Mouse (Mus musculus): ENCODE data around the gene Tfap4.

Gene Tfap4

DNA sequence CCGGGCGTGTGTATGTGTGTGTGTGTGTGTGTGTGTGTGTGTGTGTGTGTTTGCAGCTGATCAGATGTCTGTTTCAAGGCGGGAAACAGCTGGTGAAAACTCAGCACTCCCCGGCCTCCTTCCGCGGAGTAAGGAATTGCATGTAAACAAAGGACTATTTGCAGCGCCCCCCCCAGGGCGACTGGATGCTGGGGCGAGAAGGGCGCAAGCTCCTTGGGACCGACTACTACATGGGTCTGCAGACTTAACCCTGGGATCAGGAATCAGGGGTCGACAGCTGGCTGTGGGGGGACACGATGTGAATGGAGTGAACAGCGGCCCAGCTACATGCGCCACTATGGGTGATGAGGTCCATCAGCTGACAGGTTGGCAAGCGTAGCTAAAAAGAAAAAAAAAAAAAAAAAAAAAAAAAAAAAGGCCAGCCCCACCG is at the start of gene Tfap4:
TSS of gene Tfap4 (minus strand) at position 140 of the 430 bp plus-strand sequence.
- in situ Hi-C loops (cut with MboI; ENCODE audit: unreplicated experiment in 2 of 2) = no loop called here

DNA sequence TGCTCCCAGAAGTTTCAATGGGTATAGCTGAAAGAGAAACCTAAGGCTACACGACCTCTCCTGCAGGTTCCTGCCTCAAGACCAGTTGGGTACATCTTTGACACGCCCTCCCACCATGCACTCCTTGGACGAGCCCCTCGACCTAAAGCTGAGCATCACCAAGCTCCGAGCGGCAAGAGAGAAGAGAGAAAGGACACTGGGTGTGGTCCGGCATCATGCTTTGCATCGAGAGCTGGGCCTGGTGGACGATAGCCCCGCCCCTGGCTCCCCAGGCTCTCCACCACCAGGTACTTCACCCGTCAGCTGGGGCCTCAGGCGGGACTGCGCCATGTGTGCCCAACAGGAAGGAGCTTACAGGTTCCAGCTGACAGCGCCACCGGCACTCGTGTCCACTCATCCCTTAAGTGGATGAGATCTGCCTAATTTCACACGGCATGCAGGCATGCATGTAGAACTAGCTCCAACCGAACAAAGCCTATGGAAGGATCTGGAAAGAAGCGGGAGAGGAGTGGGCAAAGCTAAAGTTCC is 48.9 kb upstream of the Tfap4 start:
- in situ Hi-C loops (cut with MboI; ENCODE audit: unreplicated experiment in 2 of 2) = loop anchor here (5.0 kb wide), 3 partner anchors 36 to 296 kb away; no protein-coding TSS in a partner anchor

DNA sequence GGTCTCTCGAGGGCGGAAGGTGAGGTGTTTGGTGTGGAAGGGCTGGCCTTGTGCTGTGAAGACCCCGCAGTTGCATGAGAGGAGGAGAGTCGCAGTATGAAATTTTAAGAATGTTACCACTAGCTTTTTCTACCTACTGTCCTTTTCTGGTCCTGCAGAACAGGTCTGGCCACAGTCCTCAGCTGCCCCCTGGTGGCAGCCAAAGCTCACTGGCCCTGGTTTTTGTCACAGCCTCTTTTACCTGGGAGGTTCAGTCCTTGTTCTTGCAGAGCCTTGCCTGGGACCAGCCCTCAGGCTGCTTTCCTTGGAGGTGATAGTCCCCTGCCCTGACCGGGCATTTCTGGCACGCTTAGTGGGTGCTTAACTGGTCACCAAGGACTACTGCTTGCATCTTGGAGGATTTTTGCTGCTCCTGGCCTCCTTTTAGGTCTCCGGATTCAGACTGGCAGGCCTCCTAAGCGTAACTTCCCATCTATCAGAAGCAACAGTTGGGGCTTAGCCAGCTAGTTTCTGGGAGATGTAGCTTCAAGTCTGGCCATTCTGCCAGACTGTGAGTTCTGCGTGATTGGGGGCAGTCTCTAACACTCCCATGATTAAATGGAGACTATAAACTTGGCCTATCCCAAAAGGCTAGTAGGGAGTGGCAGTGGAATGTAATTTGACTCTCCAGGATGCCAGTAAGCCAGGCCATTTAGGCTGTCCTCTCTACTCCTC is 48.3 kb upstream of the Tfap4 start:
- in situ Hi-C loops (cut with MboI; ENCODE audit: unreplicated experiment in 2 of 2) = loop anchor here (5.0 kb wide), 3 partner anchors 36 to 296 kb away; no protein-coding TSS in a partner anchor

DNA sequence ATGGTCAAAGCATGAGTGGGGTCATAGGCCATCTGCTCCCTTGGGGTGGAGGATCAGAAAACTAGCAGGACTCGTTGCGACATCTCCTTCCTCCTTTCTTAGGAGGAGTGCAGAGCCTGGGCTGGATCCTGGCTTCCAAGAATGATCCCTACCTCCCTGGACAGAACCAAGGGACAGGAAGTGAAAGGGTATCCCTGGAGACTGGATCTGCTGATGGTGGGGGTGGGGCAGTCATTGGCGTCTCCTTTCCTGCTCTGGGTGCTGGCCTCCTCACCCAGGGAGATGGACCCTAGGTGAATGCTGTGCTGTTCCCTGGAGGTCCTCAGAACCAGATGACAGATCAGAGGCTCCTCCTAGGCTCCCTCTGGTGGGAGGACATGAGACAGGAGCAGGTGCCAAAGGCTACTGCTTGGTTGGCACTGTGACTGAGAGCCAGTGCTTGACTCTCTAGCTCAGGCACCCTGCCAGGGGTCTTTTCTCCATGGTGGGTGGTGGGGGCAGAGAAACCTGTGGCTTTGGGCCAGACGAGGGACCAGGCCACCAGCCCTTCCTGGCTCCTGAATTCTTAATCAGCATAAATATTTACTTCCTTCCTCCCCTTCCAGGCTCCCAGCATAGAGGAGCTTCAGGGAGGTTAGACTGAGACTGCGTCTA is 46.9 kb upstream of the Tfap4 start:
- in situ Hi-C loops (cut with MboI; ENCODE audit: unreplicated experiment in 2 of 2) = loop anchor here (5.0 kb wide), 3 partner anchors 34 to 294 kb away; no protein-coding TSS in a partner anchor

DNA sequence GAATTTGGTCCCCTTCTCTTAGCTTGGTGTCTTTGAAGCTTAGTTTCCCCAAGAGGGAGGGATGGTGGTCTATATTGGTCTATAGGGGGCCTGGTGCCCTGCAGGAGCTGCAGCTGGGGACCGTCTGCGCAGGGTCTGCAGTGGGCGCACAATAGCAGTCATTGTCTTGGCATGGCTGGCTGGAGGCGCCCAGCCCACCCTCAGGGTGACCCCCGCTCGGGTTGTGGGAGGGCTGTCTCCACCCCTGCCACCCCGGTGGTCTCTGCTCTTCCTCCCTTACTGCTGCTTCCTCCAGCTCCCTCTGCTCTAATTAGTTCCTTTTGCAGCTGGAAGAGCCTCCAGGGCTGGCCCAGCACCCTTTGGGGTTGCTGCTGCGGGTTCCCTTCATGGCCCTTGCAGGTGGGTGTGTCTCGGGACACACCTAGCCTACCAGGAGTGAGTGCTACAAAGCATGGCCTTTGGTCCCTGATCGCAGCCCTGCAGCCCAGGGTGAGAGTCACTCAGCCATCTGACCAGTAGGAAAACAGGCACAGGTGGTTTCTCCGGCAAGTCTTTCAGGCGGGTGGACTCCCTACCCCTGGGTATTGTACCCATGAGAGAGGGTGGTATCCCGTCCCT is 46.0 kb upstream of the Tfap4 start:
- in situ Hi-C loops (cut with MboI; ENCODE audit: unreplicated experiment in 2 of 2) = loop anchor here (5.0 kb wide), 3 partner anchors 33 to 293 kb away; no protein-coding TSS in a partner anchor

DNA sequence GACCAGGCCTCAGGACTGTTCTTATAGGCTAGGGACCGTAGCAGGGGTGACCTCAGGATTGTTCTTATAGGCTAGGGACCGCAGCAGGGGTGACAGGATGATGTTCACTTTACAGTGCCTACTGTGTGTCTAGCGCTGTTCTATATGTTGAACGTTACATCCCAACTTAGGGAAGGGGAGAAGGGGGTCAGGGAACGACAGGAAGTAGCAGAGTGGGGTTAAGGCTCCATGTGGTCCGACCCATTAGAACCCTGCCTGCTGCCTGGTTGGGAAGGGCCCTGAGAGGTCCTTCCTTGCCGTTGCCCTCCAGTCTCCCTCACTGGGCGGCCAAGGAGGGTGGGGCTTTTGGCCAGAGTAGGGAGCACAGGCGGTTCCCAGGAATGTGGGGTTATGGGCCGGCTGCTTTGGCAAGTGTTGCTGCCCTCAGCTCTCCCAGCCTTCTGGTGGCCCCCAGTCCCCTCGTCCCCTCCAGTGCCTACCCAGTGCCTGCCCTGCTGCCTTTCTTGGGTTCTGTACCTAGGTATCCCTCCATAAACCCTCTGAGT is 44.7 kb upstream of the Tfap4 start:
- in situ Hi-C loops (cut with MboI; ENCODE audit: unreplicated experiment in 2 of 2) = no loop called here

DNA sequence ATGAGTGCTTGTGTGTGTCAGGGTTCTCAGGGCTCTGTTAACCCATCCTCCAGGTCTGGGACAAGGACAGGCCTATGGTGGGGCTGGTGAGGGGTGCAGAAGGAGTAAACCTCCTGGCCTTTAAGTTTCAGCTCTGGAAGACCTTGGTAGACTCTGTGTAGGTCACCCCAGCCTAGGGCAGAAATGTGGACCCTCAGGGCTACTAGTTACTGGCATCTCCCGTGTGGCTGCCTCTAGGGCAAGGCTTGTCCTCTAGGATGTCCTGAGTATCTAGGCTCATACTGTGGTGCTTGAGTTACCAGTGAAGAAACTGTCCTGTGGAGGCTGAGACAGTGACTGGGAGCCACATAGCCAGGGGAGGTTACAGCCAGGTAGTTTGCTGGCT is 43.8 kb upstream of the Tfap4 start:
- in situ Hi-C loops (cut with MboI; ENCODE audit: unreplicated experiment in 2 of 2) = no loop called here

DNA sequence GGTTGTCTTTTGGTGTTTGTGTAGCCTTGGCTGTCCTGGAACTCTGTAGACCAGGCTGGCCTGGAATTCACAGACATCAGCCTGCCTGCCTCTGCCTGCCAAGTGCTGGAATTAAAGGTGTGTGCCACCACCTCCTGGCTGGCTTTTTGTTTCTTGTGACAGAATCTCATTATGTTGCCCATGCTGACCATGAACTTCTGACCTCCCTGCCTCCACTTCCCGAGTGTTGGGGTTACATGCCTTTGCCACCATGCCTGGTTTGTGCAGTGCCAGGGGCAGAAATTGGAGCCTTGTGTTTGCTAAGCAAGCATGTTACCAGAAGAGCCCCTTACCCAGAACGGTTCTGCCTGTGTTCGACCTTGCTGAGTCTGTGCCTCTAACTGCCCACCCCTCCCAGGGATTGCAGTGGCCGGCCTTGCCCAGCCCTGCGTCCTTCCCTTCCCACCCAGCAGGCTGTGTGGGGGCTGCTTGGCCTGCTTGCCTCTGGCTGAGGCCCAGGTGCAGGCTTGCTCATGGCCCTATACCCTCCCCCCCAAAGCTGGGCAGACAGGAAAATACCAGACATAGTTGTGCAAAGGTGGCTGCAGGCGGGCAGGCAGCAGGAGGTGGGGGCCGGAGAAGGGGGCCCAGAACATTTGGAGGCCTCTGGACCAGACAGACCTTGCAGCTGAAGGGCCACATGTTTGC is 43.3 kb upstream of the Tfap4 start:
- in situ Hi-C loops (cut with MboI; ENCODE audit: unreplicated experiment in 2 of 2) = no loop called here

DNA sequence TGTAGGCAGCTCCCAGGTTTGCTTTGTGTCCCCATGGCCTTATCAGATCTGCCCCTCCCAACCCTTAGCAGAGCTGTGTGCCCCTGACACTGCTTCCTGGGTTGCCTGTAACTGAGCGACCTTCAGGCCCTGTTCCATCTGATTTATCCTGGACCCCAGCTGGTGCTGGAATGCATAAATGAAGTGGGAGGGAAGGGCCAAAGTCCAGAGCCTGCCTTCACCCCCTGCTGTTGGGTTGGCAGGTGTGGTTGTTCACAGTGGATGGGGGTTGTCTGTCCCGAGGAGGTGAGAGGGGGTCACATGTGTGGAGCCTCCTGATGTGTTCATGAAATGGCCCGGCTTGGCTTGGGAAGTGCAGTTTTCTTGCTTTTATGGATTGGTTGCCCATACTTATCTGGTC is 42.5 kb upstream of the Tfap4 start:
- in situ Hi-C loops (cut with MboI; ENCODE audit: unreplicated experiment in 2 of 2) = no loop called here

DNA sequence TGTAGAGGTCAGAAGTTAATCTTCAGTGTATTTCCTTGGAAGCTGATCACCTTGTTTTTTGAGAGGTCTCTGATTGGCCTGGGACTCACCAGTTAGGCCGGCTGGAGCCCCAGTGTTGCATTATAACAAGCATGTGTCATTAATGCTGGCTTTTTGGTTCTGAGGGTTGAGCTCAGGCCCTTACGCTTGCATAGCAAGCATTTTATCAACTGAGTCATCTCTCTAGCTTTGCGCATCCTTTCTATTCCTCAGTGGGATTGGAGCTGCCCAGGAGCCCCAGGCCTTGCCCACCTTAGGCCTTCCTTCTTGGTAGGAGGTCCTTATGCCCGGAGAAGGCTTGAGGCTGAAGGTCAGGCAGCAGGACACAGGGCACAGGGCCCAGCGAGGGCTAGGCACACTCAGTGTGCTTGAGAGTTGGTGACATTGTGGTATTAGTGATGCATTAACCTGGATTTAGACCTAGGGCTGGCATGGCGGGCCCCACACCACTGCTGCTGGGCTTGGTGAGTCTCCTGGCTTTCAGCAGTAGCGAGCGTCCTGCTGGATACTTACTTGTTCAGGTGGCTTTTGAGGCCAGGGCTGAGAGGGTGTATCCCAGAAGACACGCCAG is 41.2 kb upstream of the Tfap4 start:
- in situ Hi-C loops (cut with MboI; ENCODE audit: unreplicated experiment in 2 of 2) = no loop called here

DNA sequence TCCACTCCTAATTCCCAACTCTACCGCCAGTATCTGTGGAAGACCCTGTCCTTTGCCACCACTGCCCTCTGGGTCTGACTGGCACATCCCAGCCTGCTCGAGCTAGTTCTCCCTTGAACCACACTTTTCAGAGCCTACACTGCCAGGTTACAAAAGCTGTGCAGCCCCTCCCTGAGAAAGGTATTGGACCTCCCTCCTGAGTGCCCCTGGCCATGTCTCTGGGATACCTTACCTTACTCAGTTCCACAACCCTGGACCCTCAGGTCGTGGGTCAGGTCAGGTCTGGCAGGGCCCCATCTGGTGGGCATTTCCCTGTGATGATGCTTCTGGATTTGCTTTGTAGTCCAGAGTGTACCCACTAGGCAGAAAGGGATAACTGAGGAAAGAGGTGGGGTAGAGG is 40.0 kb upstream of the Tfap4 start:
- in situ Hi-C loops (cut with MboI; ENCODE audit: unreplicated experiment in 2 of 2) = no loop called here

DNA sequence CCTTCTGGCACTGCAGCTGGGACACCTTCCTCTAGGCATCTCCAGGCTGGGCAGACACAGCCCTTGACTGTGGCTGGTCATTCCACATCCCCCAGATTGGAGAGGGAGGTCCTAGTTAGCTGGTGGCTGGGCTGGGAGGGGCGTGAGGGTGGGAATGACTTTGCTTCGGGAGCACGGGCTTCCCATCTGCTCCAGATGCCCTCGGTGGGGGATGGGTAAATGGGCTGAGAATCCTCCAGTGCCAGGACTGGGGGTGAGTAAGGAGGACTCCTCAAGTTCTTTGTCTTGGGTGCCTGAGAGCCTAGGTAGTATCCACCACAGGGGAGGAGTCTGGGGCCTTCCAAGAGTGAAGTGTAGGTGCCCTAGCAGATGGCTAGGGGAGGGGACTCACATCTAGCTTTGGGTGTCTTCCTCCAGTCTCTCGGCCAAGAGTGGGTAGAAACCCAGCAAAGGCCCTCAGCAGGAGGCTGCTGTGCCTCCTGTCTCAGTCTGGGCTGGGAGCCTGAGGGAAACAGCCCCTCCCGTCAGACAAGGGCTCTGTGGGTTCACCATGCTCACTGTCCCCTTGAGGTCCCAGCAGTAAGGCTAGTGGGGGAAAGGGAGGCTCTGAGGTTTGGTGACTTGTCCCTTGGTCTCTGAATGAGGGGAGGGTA is 39.4 kb upstream of the Tfap4 start:
- in situ Hi-C loops (cut with MboI; ENCODE audit: unreplicated experiment in 2 of 2) = no loop called here

DNA sequence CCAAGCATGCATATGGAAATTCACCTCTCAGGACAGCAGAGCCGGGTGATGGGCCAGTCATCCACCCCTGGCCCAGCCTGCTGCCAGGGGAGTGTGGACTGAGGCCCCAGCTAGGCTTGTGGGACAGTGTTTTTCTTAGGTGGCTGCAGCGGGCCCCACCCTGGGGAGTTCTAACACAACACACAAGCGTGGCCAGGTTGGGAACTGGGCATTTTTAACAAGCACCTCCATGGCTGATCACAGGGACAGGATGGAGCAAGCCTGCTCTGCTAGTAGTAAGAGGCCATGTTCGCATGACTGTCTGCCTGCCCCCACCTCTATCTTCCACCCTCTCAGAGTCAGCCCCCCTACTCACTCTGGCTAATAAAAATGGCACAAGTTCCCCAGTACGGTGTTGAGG is 38.4 kb upstream of the Tfap4 start:
- in situ Hi-C loops (cut with MboI; ENCODE audit: unreplicated experiment in 2 of 2) = no loop called here

DNA sequence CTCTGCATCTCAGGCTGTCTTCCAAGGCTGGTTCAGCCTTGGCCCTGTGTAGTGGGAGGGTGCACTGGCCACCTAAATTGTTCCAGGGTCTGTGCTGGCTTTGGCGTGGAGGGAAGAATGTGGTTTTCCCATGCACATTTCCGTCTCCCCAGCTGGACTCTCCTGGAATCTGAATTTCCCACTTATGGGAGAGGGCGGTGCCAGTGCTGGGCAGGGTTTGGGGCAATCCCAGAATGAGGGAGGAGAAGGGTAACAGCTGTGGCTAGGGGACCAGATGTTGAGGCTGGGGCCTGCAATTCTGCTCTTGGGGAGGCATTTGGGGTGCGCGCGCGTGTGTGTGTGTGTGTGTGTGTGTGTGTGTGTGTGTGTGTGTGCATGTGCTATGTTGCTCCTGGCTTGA is 37.6 kb upstream of the Tfap4 start:
- in situ Hi-C loops (cut with MboI; ENCODE audit: unreplicated experiment in 2 of 2) = no loop called here

DNA sequence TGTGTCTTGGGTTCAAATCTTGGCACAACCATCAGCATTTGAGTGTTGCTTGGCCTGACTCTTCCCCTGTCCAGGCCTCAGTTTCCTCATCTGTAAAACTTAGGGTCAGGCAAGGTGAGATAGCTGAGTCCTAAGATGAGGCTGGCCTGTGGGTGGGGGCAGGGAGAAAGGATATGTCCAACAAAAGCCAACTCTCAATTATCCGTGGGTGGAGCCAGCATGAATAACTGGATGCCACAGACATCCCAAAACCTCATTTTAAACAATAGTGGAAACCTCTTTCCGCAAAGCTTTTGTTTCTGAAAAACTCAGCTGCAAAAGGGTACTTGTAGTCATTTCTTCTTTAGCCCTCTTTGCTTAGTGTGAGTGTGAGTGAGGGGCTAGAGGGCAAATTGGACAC is 37.2 kb upstream of the Tfap4 start:
- in situ Hi-C loops (cut with MboI; ENCODE audit: unreplicated experiment in 2 of 2) = no loop called here

DNA sequence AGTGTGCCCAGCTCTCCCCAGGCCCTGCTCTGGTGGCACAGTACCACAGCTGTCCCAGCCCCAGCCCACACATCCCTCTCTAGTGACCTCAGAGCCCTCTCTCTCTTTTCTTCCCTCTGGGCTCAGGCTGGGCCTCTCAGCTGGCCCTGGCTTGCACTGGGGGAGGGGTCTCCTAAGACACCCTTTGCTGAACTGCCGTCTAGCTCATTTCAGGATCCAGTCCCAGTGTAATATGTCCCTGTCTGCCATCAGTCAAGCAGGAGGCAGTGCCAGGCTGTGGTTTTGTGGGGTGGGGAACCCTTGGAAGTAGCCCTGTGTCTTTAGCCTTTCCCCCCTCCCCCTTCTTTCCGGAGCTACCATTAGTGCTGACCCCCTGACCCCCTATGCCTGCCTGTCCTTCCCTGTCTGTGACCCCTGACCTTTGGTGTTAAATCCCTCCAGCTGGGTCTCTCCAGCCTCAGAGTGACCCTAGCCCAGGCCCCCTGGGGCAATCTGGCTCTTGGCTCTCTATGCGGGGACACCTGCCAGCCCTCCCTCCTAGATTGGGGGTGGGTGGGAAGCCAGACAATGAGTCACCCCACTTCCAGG is 36.6 kb upstream of the Tfap4 start:
- in situ Hi-C loops (cut with MboI; ENCODE audit: unreplicated experiment in 2 of 2) = no loop called here

DNA sequence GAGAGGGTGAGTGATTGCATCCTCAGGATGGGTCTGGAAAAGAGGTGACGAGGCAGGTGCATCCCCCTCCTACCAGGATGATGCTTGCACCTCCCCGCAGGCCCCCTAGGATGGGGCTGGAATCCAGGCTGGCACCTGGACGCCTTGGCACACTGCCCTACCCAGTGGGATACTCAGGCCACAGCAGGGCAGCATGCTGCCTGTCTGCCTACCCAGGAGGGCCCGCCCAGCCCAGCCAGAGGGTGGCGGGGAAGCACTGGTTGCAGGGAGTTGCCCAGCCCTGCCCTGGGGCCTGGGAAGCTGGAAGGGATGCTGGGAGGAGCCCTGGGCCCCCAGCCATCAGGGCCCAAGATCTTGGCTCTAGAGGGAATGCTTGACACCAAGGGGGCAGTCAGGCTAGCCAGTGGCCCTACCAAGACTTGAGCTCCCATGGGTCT is 35.9 kb upstream of the Tfap4 start:
- in situ Hi-C loops (cut with MboI; ENCODE audit: unreplicated experiment in 2 of 2) = no loop called here

DNA sequence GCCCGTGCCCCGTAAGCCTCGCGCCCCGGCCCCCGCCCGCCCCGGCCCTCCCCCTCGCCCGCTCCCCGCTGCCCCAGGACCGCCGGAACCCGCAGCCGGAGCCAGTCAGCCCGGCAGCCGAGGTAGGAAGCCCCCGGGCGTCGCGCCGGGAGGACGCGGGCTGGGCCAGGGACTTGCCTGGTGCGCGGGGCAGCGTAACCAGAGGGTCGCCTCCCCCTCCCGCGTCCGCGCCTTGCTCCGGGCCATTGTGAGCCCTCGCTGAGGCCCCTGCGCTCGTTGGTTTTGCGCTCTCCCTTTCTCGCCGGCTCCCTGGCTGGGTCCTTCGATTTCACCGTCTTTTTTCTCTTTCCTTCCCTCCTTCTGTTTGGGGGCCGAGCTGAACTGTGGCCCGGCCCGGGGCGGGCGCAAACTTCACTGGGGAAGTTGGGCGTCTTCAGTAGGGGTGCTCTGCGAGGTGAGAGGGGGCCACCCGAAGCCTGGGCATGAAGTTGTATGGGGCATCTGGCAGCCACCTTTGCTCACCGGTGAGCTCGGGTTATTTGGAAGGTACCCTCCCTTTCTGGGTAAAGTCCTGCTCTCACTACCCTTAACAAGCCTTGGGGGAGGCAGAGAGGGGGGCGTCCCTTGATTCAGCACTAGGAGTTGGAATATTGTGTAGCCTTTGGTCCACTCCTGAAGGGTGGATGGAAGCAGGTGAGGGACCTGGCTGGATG is 35.3 kb upstream of the Tfap4 start:
- in situ Hi-C loops (cut with MboI; ENCODE audit: unreplicated experiment in 2 of 2) = no loop called here

Data from v-Abl transformed pro-B cells (cell line).